Mouse (Mus musculus): ENCODE measurements around the gene Emp3. TPM values are rescaled to one million over a fixed set of nuclear protein-coding genes. Genes with fewer than 3 reads are reported as not detected.

The Emp3 gene
- total RNA-seq, 2 experiments from 2014 or later: 6.2 TPM

- DNase-seq (ENCODE audit: low spot score in 2 of 2): peak; percentile 44 to 46
Observed at GRCm38 (mm10) chr7:45870282-45871058, 50.7 kb downstream of the Emp3 start.

DNA sequence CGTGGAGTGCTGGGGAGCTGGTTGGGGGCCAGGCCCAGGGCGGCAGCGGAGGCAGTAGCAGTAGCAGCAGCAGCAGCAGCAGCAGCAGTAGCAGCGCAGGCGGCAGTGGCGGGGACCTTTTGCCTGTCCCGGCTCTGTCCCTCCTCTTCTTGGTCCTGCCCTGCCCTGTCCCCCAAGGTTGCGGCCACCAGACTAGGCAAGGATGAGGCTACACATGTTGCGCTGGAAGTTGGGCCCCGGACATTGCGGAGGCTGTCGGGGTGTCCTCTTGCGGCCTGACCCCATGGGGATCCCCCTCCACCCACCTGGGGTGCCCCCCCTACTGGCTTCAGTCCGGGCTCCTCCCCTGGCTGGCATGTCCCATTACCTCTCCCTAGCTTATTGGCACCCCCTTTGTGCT lies 51.4 kb downstream of the Emp3 start:
- DNase-seq (ENCODE audit: low spot score in 2 of 2): peak in 1 of 2 experiments; percentile 30

- DNase-seq (ENCODE audit: low spot score in 2 of 2): no peak
Observed at GRCm38 (mm10) chr7:45869107-45869670, 52.0 kb downstream of the Emp3 start.

Other genes with a start within 250 kb of the Emp3 start
- gene Ntn5, start 237.4 kb downstream of the Emp3 start, total RNA-seq (2021): 1 to 10 TPM in 1 of 2 experiments, under 1 TPM in 1; 0.75 to 1.0 TPM
- gene Sec1, start 227.0 kb downstream of the Emp3 start, total RNA-seq (2021): under 1 TPM; 0.14 to 0.18 TPM
- gene Car11, start 221.6 kb downstream of the Emp3 start, total RNA-seq (2021): 100 to 1,000 TPM; 121 to 131 TPM
- 10 to 100 TPM; 37.1 to 43.4 TPM for gene Dbp, start 216.3 kb downstream of the Emp3 start, total RNA-seq (2021)
- 100 to 1,000 TPM; 497 to 584 TPM for gene Rpl18, start 205.9 kb downstream of the Emp3 start, total RNA-seq (2021)
- gene Sphk2, start 203.4 kb downstream of the Emp3 start, total RNA-seq (2021): 10 to 100 TPM; 27.3 to 27.7 TPM
- gene Fam83e, start 200.2 kb downstream of the Emp3 start, total RNA-seq (2021): under 1 TPM; 0.34 to 0.51 TPM
- not detected for gene Spaca4, start 195.6 kb downstream of the Emp3 start, total RNA-seq (2021)
- 100 to 1,000 TPM; 298 to 311 TPM for gene Lmtk3, start 137.7 kb downstream of the Emp3 start, total RNA-seq (2021)
- gene Sult2b1, start 136.7 kb downstream of the Emp3 start, total RNA-seq (2021): 10 to 100 TPM; 11.8 to 12.0 TPM
- gene Cyth2, start 106.8 kb downstream of the Emp3 start, total RNA-seq (2021): 100 to 1,000 TPM; 180 to 184 TPM
- gene Kcnj14, start 96.6 kb downstream of the Emp3 start, total RNA-seq (2021): 1 to 10 TPM; 2.0 to 2.6 TPM
- 10 to 100 TPM; 27.0 to 27.3 TPM for gene Grwd1, start 90.5 kb downstream of the Emp3 start, total RNA-seq (2021)
- 10 to 100 TPM; 85.4 to 99.2 TPM for gene Kdelr1, start 48.6 kb downstream of the Emp3 start, total RNA-seq (2021)
- 10 to 100 TPM; 32.1 to 33.4 TPM for gene Grin2d, start 43.0 kb downstream of the Emp3 start, total RNA-seq (2021)
- under 1 TPM in 1 of 2 experiments, not detected in 1; 0.40 TPM for gene Syngr4, start 24.7 kb downstream of the Emp3 start, total RNA-seq (2021)
- 10 to 100 TPM; 23.9 TPM for gene Tmem143, start 24.5 kb downstream of the Emp3 start, total RNA-seq (2021)
- gene Ccdc114, start 2.7 kb upstream of the Emp3 start, total RNA-seq (2021): 1 to 10 TPM; 4.2 to 5.3 TPM
- 1 to 10 TPM; 3.3 to 6.0 TPM for gene Abcc6, start 108.9 kb upstream of the Emp3 start, total RNA-seq (2021)
- 100 to 1,000 TPM; 109 to 113 TPM for gene Nomo1, start 112.3 kb upstream of the Emp3 start, total RNA-seq (2021)
- gene Kcnj11, start 179.4 kb upstream of the Emp3 start, total RNA-seq (2021): 10 to 100 TPM; 17.9 to 18.4 TPM